Mouse (Mus musculus) forebrain, embryonic 12.5 days (tissue): ENCODE measurements around the gene Wasf2. TPM values are rescaled to one million over a fixed set of nuclear protein-coding genes. Genes with fewer than 3 reads are reported as not detected.

Experiments used
- ATAC-seq: fragments of 200-750 bp; cut with Nextera tagmentation; 2 replicates; pipeline ENCODE4 v1.8.0; 2017; ENCODE audit warnings: moderate TSS enrichment; ENCODE audit not compliant: low FRiP score
- H3K27ac ChIP-seq: fragments of 300-500 bp; sonication (generic); 2 replicates; pipeline ENCODE4 v1.5.1; 2016; ENCODE audit warnings: mild to moderate bottlenecking
- H3K27me3 ChIP-seq: fragments of 300-500 bp; sonication (generic); 2 replicates; pipeline ENCODE4 v1.6.1; 2016; ENCODE audit warnings: mild to moderate bottlenecking
- H3K36me3 ChIP-seq: fragments of 300-500 bp; sonication (generic); replicated peaks from 2 replicates; pipeline ENCODE4 v1.6.1; 2016; ENCODE audit warnings: mild to moderate bottlenecking
- H3K4me1 ChIP-seq: fragments of 300-500 bp; sonication (generic); 2 replicates; pipeline ENCODE4 v1.6.1; 2016
- H3K4me2 ChIP-seq: fragments of 300-500 bp; sonication (generic); 2 replicates; pipeline ENCODE4 v1.6.1; 2016; ENCODE audit warnings: mild to moderate bottlenecking, moderate library complexity
- H3K4me3 ChIP-seq: fragments of 300-500 bp; sonication (generic); replicated peaks from 2 replicates; pipeline ENCODE4 v1.5.1; 2016; ENCODE audit warnings: mild to moderate bottlenecking
- H3K9ac ChIP-seq: fragments of 300-500 bp; sonication (generic); 2 replicates; pipeline ENCODE4 v1.6.1; 2016; ENCODE audit warnings: mild to moderate bottlenecking
- H3K9me3 ChIP-seq: fragments of 300-500 bp; sonication (generic); 2 replicates; pipeline ENCODE4 v1.6.1; 2016
- WGBS: fragments of 180-500 bp; shearing (Covaris S2); methylation state at CpG from one replicate; pipeline ENCODE4 v1.1.7; 2016; 5-methylcytosine and 5-hydroxymethylcytosine counted together
- polyA plus RNA-seq: library from polyadenylated mRNA; unstranded; fragments of >200 nt; fragmentation: Nextera tagmentation; extraction: Ambion mirVana; gene quantifications from 2 replicates; pipeline ENCODE4 v1.2.1, GENCODE M21; 2016

Gene Wasf2
- polyA plus RNA-seq, 1 experiment from 2014 or later, result 42.5 TPM

- no peak for ATAC-seq
These were observed 23.6 kb upstream of the Wasf2 start for GRCm38 (mm10) chr4:133106691-133107090.

GRCm38 (mm10) chr4:133107788-133108281 is 22.5 kb upstream of the Wasf2 start:
- H3K9ac ChIP-seq, result no peak overlapping the region
- WGBS, result 58% methylated on average over 13 of the region's 13 CpGs
- H3K27me3 ChIP-seq, result no peaks in the 10 kb centered on the region
- H3K4me2 ChIP-seq, result no peak overlapping the region
- H3K9me3 ChIP-seq, result no peaks in the 10 kb centered on the region
- H3K36me3 ChIP-seq, result no peaks in the 10 kb centered on the region
- no peak overlapping the region for H3K4me3 ChIP-seq
- H3K27ac ChIP-seq, result no peak overlapping the region
- ATAC-seq, result no peak
- H3K4me1 ChIP-seq, result peaks cover 9% of the 10 kb centered on the region

More at GRCm38 (mm10) chr4:133106691-133107090, 23.6 kb upstream of the Wasf2 start:
- Histone ChIP-seq H3K36me3 (no peaks in the 10 kb centered on the region), H3K27me3 (no peaks in the 10 kb centered on the region), H3K4me1 (peaks cover 12% of the 10 kb centered on the region), H3K9me3 (no peaks in the 10 kb centered on the region), H3K4me3 (no peak overlapping the region), H3K9ac (no peak overlapping the region), H3K4me2 (no peak overlapping the region), H3K27ac (no peak overlapping the region)
- WGBS, result 94% methylated on average over 7 of the region's 7 CpGs

GRCm38 (mm10) chr4:133108481-133109334 is 21.6 kb upstream of the Wasf2 start:
- Histone ChIP-seq H3K4me3 (no peak overlapping the region), H3K4me2 (no peak overlapping the region), H3K36me3 (no peaks in the 10 kb centered on the region), H3K9ac (no peak overlapping the region), H3K27me3 (no peaks in the 10 kb centered on the region), H3K9me3 (no peaks in the 10 kb centered on the region), H3K27ac (no peak overlapping the region), H3K4me1 (peaks cover 6% of the 10 kb centered on the region)
- WGBS, result 77% methylated on average over 13 of the region's 13 CpGs
- no peak for ATAC-seq

GRCm38 (mm10) chr4:133109335-133109801 is 20.9 kb upstream of the Wasf2 start:
- 79% methylated on average over 5 of the region's 5 CpGs for WGBS
- no peaks in the 10 kb centered on the region for H3K27me3 ChIP-seq
- no peak overlapping the region for H3K27ac ChIP-seq
- no peak for ATAC-seq
- no peak overlapping the region for H3K4me3 ChIP-seq
- no peak overlapping the region for H3K9ac ChIP-seq
- no peaks in the 10 kb centered on the region for H3K9me3 ChIP-seq
- no peak overlapping the region for H3K4me2 ChIP-seq
- H3K36me3 ChIP-seq, result no peaks in the 10 kb centered on the region
- H3K4me1 ChIP-seq, result no peaks in the 10 kb centered on the region

- 73% methylated on average over 13 of the region's 13 CpGs for WGBS
- H3K4me1 ChIP-seq, result peaks cover 11% of the 10 kb centered on the region
These were observed 18.0 kb upstream of the Wasf2 start for GRCm38 (mm10) chr4:133112175-133112838.

GRCm38 (mm10) chr4:133113351-133113882 is 16.9 kb upstream of the Wasf2 start:
- H3K9ac ChIP-seq, result no peak overlapping the region
- WGBS, result 54% methylated on average over 6 of the region's 6 CpGs
- H3K36me3 ChIP-seq, result no peaks in the 10 kb centered on the region
- no peak overlapping the region for H3K4me3 ChIP-seq
- no peak for ATAC-seq
- no peaks in the 10 kb centered on the region for H3K27me3 ChIP-seq
- H3K9me3 ChIP-seq, result no peaks in the 10 kb centered on the region
- H3K27ac ChIP-seq, result no peak overlapping the region
- no peak overlapping the region for H3K4me2 ChIP-seq
- peaks cover 20% of the 10 kb centered on the region for H3K4me1 ChIP-seq

More at GRCm38 (mm10) chr4:133112175-133112838, 18.0 kb upstream of the Wasf2 start:
- H3K27ac ChIP-seq, result no peak overlapping the region
- H3K27me3 ChIP-seq, result no peaks in the 10 kb centered on the region
- no peak for ATAC-seq
- H3K4me3 ChIP-seq, result no peak overlapping the region
- H3K9me3 ChIP-seq, result no peaks in the 10 kb centered on the region
- no peak overlapping the region for H3K4me2 ChIP-seq
- no peak overlapping the region for H3K9ac ChIP-seq
- H3K36me3 ChIP-seq, result no peaks in the 10 kb centered on the region

GRCm38 (mm10) chr4:133114762-133115161 is 15.5 kb upstream of the Wasf2 start:
- no peak overlapping the region for H3K9ac ChIP-seq

GRCm38 (mm10) chr4:133115721-133116429 is 14.4 kb upstream of the Wasf2 start:
- Histone ChIP-seq H3K4me3 (no peak overlapping the region), H3K4me1 (peaks cover 26% of the 10 kb centered on the region), H3K9me3 (no peaks in the 10 kb centered on the region), H3K9ac (no peak overlapping the region), H3K4me2 (no peak overlapping the region), H3K27ac (no peak overlapping the region), H3K36me3 (no peaks in the 10 kb centered on the region), H3K27me3 (no peaks in the 10 kb centered on the region)
- 77% methylated on average over 14 of the region's 14 CpGs for WGBS
- no peak for ATAC-seq

More at GRCm38 (mm10) chr4:133114762-133115161, 15.5 kb upstream of the Wasf2 start:
- Histone ChIP-seq H3K4me2 (no peak overlapping the region), H3K27ac (no peak overlapping the region), H3K4me3 (no peak overlapping the region), H3K4me1 (peaks cover 20% of the 10 kb centered on the region), H3K27me3 (no peaks in the 10 kb centered on the region), H3K36me3 (no peaks in the 10 kb centered on the region), H3K9me3 (no peaks in the 10 kb centered on the region)
- no peak for ATAC-seq
- 83% methylated on average over 3 of the region's 3 CpGs for WGBS

GRCm38 (mm10) chr4:133116756-133117470 is 13.4 kb upstream of the Wasf2 start:
- H3K36me3 ChIP-seq, result no peaks in the 10 kb centered on the region
- no peak overlapping the region for H3K4me2 ChIP-seq
- ATAC-seq, result no peak
- H3K9ac ChIP-seq, result 0 out of 2 replicates have a peak overlapping the region, but pooled peaks have one; percentile 27
- WGBS, result 73% methylated on average over 3 of the region's 3 CpGs
- peaks cover 29% of the 10 kb centered on the region for H3K4me1 ChIP-seq
- peak overlapping the region; percentile 78; the same call in 1 of the 2 replicates for H3K27ac ChIP-seq
- no peaks in the 10 kb centered on the region for H3K27me3 ChIP-seq
- H3K4me3 ChIP-seq, result no peak overlapping the region
- H3K9me3 ChIP-seq, result no peaks in the 10 kb centered on the region

GRCm38 (mm10) chr4:133117556-133118411 is 12.5 kb upstream of the Wasf2 start:
- peaks cover 29% of the 10 kb centered on the region for H3K4me1 ChIP-seq
- no peaks in the 10 kb centered on the region for H3K27me3 ChIP-seq
- no peaks in the 10 kb centered on the region for H3K36me3 ChIP-seq
- peak overlapping the region; percentile 27 for H3K9ac ChIP-seq
- WGBS, result 25% methylated on average over 18 of the region's 18 CpGs
- no peaks in the 10 kb centered on the region for H3K9me3 ChIP-seq
- no peak overlapping the region for H3K4me2 ChIP-seq
- ATAC-seq, result no peak
- H3K27ac ChIP-seq, result peak overlapping the region; percentile 78
- no peak overlapping the region for H3K4me3 ChIP-seq
